Mouse (Mus musculus) liver, embryonic 15.5 days (tissue): ENCODE measurements around the gene Mtmr4. TPM values are rescaled to one million over a fixed set of nuclear protein-coding genes. Genes with fewer than 3 reads are reported as not detected.

Experiments
- ATAC-seq: fragments of 200-750 bp; cut with Nextera tagmentation; 2 replicates; pipeline ENCODE4 v1.8.0; 2017; ENCODE audit warnings: moderate number of reproducible peaks, mild to moderate bottlenecking, moderate library complexity; ENCODE audit not compliant: insufficient read depth
- H3K27ac ChIP-seq: fragments of 300-500 bp; sonication (generic); replicated peaks from 2 replicates; pipeline ENCODE4 v1.5.1; 2015; ENCODE audit warnings: mild to moderate bottlenecking, inconsistent platforms
- H3K27me3 ChIP-seq: fragments of 300-500 bp; sonication (generic); 2 replicates; pipeline ENCODE4 v1.6.1; 2015; ENCODE audit warnings: mild to moderate bottlenecking, inconsistent platforms
- H3K36me3 ChIP-seq: fragments of 300-500 bp; sonication (generic); replicated peaks from 2 replicates; pipeline ENCODE4 v1.6.1; 2015; ENCODE audit warnings: moderate library complexity, mild to moderate bottlenecking, inconsistent platforms
- H3K4me1 ChIP-seq: fragments of 300-500 bp; sonication (generic); replicated peaks from 2 replicates; pipeline ENCODE4 v1.6.1; 2015; ENCODE audit warnings: inconsistent platforms
- H3K4me2 ChIP-seq: fragments of 300-500 bp; sonication (generic); 2 replicates; pipeline ENCODE4 v1.6.1; 2015; ENCODE audit warnings: moderate library complexity, mild to moderate bottlenecking, inconsistent platforms
- H3K4me3 ChIP-seq: fragments of 300-500 bp; sonication (generic); replicated peaks from 2 replicates; pipeline ENCODE4 v1.5.1; 2015; ENCODE audit warnings: mild to moderate bottlenecking, inconsistent platforms
- H3K9ac ChIP-seq: fragments of 300-500 bp; sonication (generic); 2 replicates; pipeline ENCODE4 v1.6.1; 2015; ENCODE audit warnings: moderate library complexity, mild to moderate bottlenecking, inconsistent platforms
- H3K9me3 ChIP-seq: fragments of 300-500 bp; sonication (generic); replicated peaks from 2 replicates; pipeline ENCODE4 v1.6.1; 2016; ENCODE audit warnings: inconsistent platforms
- WGBS: fragments of 180-500 bp; shearing (Covaris S2); methylation state at CpG from one replicate; pipeline ENCODE4 v1.1.7; 2015; ENCODE audit warnings: mixed read lengths; ENCODE audit not compliant: insufficient replicate concordance; 5-methylcytosine and 5-hydroxymethylcytosine counted together
- polyA plus RNA-seq: library from polyadenylated mRNA; unstranded; fragments of >200 nt; fragmentation: Nextera tagmentation; extraction: Ambion mirVana; gene quantifications from 2 replicates; pipeline ENCODE4 v1.2.1, GENCODE M21; 2015

The Mtmr4 gene
- polyA plus RNA-seq, 1 experiment from 2014 or later = 9.7 TPM

DNA sequence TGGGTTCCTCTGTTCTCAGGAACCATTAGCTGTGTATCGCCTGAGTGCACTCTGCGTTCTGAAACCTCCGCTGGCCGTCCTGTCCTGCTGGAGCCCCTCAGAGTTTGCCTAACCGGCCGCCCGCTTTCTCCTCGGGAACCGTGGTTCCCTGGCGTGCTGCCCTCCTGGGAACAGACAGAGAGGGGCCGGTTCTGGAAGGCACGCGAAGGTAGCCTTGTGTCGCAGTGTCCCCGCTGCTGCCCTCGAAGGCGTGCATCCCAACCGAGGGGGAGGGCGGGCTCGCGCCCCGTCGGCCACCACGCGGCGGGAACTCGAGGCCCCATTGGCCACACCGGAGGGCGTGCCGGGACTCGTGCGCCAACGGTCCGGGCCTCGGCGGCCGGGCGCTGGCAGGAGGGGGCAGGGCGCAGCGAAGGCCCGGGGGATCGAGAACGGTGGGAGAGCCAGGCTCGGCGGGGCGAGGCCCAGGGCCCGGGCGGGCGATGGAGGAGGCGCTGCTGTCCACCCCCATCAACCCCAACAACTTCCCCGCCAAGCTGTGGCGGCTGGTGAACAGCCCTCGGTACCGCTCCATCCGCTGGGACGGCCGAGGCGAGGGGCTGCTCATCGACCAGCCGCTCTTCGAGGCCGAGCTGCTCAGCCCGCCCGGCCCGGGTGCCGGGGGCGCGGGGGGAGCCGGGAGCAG, 25.0 kb downstream of the Mtmr4 start, which contains the start of gene Hsf5:
Gene Hsf5 (plus strand): TSS at position 375 of the 685 bp plus-strand sequence.
- peaks cover 65% of the 10 kb centered on the region for H3K36me3 ChIP-seq
- WGBS = 91% methylated on average over 69 of the region's 69 CpGs
- H3K4me1 ChIP-seq = peaks cover 8% of the 10 kb centered on the region; the same call in 1 of the 2 replicates
- no peak within 1 kb of the TSS for H3K27ac ChIP-seq
- H3K9me3 ChIP-seq = no peaks in the 10 kb centered on the region
- H3K4me2 ChIP-seq = no peak within 1 kb of the TSS
- H3K27me3 ChIP-seq = no peaks in the 10 kb centered on the region
- no peak within 1 kb of the TSS for H3K4me3 ChIP-seq
- no peak for ATAC-seq
- no peak within 1 kb of the TSS for H3K9ac ChIP-seq

- H3K4me3 ChIP-seq = no peak overlapping the region
- H3K27me3 ChIP-seq = no peaks in the 10 kb centered on the region
- no peak overlapping the region for H3K4me2 ChIP-seq
- ATAC-seq = no peak
- H3K9ac ChIP-seq = no peak overlapping the region
- 89% methylated on average over 32 of the region's 32 CpGs for WGBS
- no peak overlapping the region for H3K27ac ChIP-seq
- H3K9me3 ChIP-seq = no peaks in the 10 kb centered on the region
- H3K4me1 ChIP-seq = peaks cover 8% of the 10 kb centered on the region; the same call in 1 of the 2 replicates
- peaks cover 59% of the 10 kb centered on the region for H3K36me3 ChIP-seq
Measured at GRCm38 (mm10) chr11:87617606-87618005, 25.6 kb downstream of the Mtmr4 start.

- Histone ChIP-seq H3K27me3 (no peaks in the 10 kb centered on the region), H3K4me1 (peaks cover 8% of the 10 kb centered on the region; the same call in 1 of the 2 replicates), H3K9me3 (no peaks in the 10 kb centered on the region), H3K4me3 (no peak overlapping the region), H3K27ac (no peak overlapping the region), H3K4me2 (no peak overlapping the region), H3K36me3 (peaks cover 10% of the 10 kb centered on the region), H3K9ac (no peak overlapping the region)
- no peak for ATAC-seq
- WGBS = 83% methylated on average over 4 of the region's 4 CpGs
Measured at GRCm38 (mm10) chr11:87623160-87623559, 31.2 kb downstream of the Mtmr4 start.

GRCm38 (mm10) chr11:87629859-87630258, 37.9 kb downstream of the Mtmr4 start:
- H3K27ac ChIP-seq = no peak overlapping the region
- no peak overlapping the region for H3K9ac ChIP-seq
- 12% methylated on average over 10 of the region's 10 CpGs for WGBS
- no peak overlapping the region for H3K4me2 ChIP-seq
- 0 out of 2 replicates have a peak, but pooled peaks cover 7% of the 10 kb centered on the region for H3K4me1 ChIP-seq
- no peak for ATAC-seq
- H3K4me3 ChIP-seq = no peak overlapping the region
- no peaks in the 10 kb centered on the region for H3K9me3 ChIP-seq
- no peaks in the 10 kb centered on the region for H3K36me3 ChIP-seq
- no peaks in the 10 kb centered on the region for H3K27me3 ChIP-seq

GRCm38 (mm10) chr11:87638793-87639192, 46.8 kb downstream of the Mtmr4 start:
- Histone ChIP-seq H3K4me2 (peak overlapping the region; percentile 92), H3K9ac (peak overlapping the region; percentile 70), H3K27me3 (no peaks in the 10 kb centered on the region), H3K9me3 (no peaks in the 10 kb centered on the region), H3K27ac (peak overlapping the region; percentile 29; the same call in 1 of the 2 replicates), H3K4me1 (peaks cover 12% of the 10 kb centered on the region), H3K4me3 (peak overlapping the region; percentile 57), H3K36me3 (no peaks in the 10 kb centered on the region)
- ATAC-seq = peak; percentile 60
- WGBS = 31% methylated on average over 2 of the region's 2 CpGs

DNA sequence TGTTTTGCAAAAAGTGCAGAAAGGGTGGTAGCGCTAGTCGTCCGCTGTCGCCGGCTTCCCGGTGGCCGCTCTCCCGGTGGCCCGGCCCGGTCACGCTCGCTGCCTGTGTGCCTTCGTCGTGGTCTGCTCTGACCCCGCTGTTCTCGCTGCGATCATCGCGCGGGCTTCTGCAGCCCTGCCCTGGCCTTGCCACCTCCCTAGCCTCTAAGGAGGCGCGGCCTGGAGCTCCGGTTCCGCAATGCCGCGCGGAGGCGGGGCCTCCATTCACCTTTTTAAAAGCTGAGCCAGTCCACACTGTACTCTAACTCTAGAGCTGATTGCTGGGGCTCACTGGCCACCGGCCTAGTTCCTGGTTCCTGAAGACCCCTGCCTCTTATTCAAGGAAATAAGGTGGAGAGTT, 47.2 kb downstream of the Mtmr4 start:
- WGBS = 1% methylated on average over 29 of the region's 29 CpGs
- H3K9me3 ChIP-seq = no peaks in the 10 kb centered on the region
- H3K27me3 ChIP-seq = no peaks in the 10 kb centered on the region
- ATAC-seq = peak; percentile 91
- peak overlapping the region; percentile 29; the same call in 1 of the 2 replicates for H3K27ac ChIP-seq
- peak overlapping the region; percentile 70 for H3K9ac ChIP-seq
- H3K4me2 ChIP-seq = peak overlapping the region; percentile 92
- H3K4me3 ChIP-seq = peak overlapping the region; percentile 57
- H3K36me3 ChIP-seq = no peaks in the 10 kb centered on the region
- H3K4me1 ChIP-seq = peaks cover 12% of the 10 kb centered on the region

DNA sequence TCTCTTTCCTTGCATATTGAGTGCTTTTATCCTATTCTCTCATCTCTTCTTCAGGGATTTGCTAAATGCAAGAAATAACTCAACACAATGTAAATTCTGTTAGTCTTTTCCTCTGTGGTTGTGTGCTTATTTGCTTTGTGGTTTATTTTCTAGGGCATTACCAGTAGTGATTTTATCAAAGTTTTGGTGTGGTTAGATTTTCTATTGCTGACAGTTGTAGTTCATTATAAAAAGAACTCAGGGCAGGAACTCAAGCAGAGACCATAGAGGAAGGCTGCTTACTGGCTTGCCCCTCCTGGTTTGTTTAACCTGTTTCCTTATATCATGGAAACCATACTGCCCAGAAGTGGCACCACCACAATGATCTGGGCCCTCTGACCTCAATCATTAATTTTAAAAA, 50.9 kb downstream of the Mtmr4 start:
- Histone ChIP-seq H3K4me1 (peaks cover 12% of the 10 kb centered on the region), H3K27me3 (no peaks in the 10 kb centered on the region), H3K27ac (no peak overlapping the region), H3K4me2 (no peak overlapping the region), H3K9ac (no peak overlapping the region), H3K9me3 (no peaks in the 10 kb centered on the region), H3K4me3 (no peak overlapping the region), H3K36me3 (no peaks in the 10 kb centered on the region)
- ATAC-seq = no peak

DNA sequence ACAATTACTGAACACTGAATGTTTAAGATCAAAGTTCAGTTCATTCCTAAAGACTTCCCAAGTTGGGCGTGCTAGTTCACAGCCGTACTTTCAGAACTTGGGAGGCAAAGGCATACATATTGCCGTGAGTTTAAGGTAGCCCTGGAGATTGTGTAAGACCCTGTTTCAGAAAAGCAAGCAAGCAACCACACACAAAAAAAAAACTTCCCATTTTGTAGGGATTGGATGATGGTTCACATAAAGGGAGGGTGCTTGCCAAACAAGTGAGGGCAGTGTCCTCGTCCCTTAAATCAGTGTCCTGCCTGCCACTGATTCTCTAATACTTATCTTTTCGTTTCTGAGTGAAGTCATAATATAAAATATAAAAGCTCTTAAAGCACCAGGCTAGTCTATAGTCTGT, 62.7 kb downstream of the Mtmr4 start:
- H3K9ac ChIP-seq = no peak overlapping the region
- H3K4me2 ChIP-seq = no peak overlapping the region
- no peak overlapping the region for H3K4me3 ChIP-seq
- 42% methylated on average over 5 of the region's 5 CpGs for WGBS
- no peaks in the 10 kb centered on the region for H3K9me3 ChIP-seq
- no peaks in the 10 kb centered on the region for H3K27me3 ChIP-seq
- H3K27ac ChIP-seq = no peak overlapping the region
- no peak for ATAC-seq
- no peaks in the 10 kb centered on the region for H3K4me1 ChIP-seq
- no peaks in the 10 kb centered on the region for H3K36me3 ChIP-seq

- H3K4me3 ChIP-seq = no peak overlapping the region
- peaks cover 6% of the 10 kb centered on the region for H3K4me1 ChIP-seq
- no peak overlapping the region for H3K27ac ChIP-seq
- no peak overlapping the region for H3K9ac ChIP-seq
- no peaks in the 10 kb centered on the region for H3K36me3 ChIP-seq
- 66% methylated on average over 7 of the region's 7 CpGs for WGBS
- no peak overlapping the region for H3K4me2 ChIP-seq
- H3K27me3 ChIP-seq = peaks cover 9% of the 10 kb centered on the region; the same call in 1 of the 2 replicates
- H3K9me3 ChIP-seq = no peaks in the 10 kb centered on the region
- no peak for ATAC-seq
Measured at GRCm38 (mm10) chr11:87659216-87659615, 67.3 kb downstream of the Mtmr4 start.

- WGBS = 0% methylated on average over 8 of the region's 8 CpGs
- Histone ChIP-seq H3K27ac (0 out of 2 replicates have a peak within 1 kb of the TSS, but pooled peaks have one; percentile 5), H3K9ac (0 out of 2 replicates have a peak within 1 kb of the TSS, but pooled peaks have one; percentile 12), H3K9me3 (no peaks in the 10 kb centered on the region), H3K36me3 (no peaks in the 10 kb centered on the region), H3K27me3 (peaks cover 9% of the 10 kb centered on the region; the same call in 1 of the 2 replicates), H3K4me3 (peak within 1 kb of the TSS; percentile 44), H3K4me2 (peak within 1 kb of the TSS; percentile 56), H3K4me1 (peaks cover 6% of the 10 kb centered on the region)
- peak; percentile 85 for ATAC-seq
Measured at GRCm38 (mm10) chr11:87662407-87662806, 70.4 kb downstream of the Mtmr4 start, which contains the start of gene Rnf43. Rnf43 (plus strand) TSS chr11:87662722.

- peak overlapping the region; percentile 44 for H3K4me3 ChIP-seq
- WGBS = 16% methylated on average over 14 of the region's 14 CpGs
- peak overlapping the region; percentile 56 for H3K4me2 ChIP-seq
- ATAC-seq = no peak
- no peaks in the 10 kb centered on the region for H3K36me3 ChIP-seq
- no peaks in the 10 kb centered on the region for H3K9me3 ChIP-seq
- H3K27ac ChIP-seq = 0 out of 2 replicates have a peak overlapping the region, but pooled peaks have one; percentile 5
- H3K27me3 ChIP-seq = peaks cover 9% of the 10 kb centered on the region; the same call in 1 of the 2 replicates
- peaks cover 9% of the 10 kb centered on the region for H3K4me1 ChIP-seq
- 0 out of 2 replicates have a peak overlapping the region, but pooled peaks have one; percentile 3 for H3K9ac ChIP-seq
Measured at GRCm38 (mm10) chr11:87662822-87663221, 70.9 kb downstream of the Mtmr4 start.
